Mouse (Mus musculus): ENCODE data around the gene Phactr3. TPM values are rescaled to one million over a fixed set of nuclear protein-coding genes. Genes with fewer than 3 reads are reported as not detected.

The Phactr3 gene
- polyA plus RNA-seq, 1 experiment from 2014 or later: 4.3 TPM

GRCm38 (mm10) chr2:178120651-178121374, 2.0 kb downstream of the Phactr3 start:
- no peak overlapping the region for H3K9ac ChIP-seq (ENCODE audit: low read length)
- H3K4me1 ChIP-seq (ENCODE audit: control insufficient read depth, insufficient read depth, low read length): peaks cover 25% of the 10 kb centered on the region
- no peak overlapping the region for H3K27ac ChIP-seq (replicated peaks; ENCODE audit: low read depth, low read length)
- WGBS: 93% methylated on average over 8 of the region's 8 CpGs
- peaks cover 4% of the 10 kb centered on the region; the same call in 1 of the 2 replicates for H3K27me3 ChIP-seq (ENCODE audit: control insufficient read depth, insufficient read depth, low read length)
- DNase-seq (ENCODE audit: low spot score) (peak; percentile 22), ATAC-seq (ENCODE audit: insufficient number of reproducible peaks, low FRiP score, low TSS enrichment, low read depth) (no peak)
- no peaks in the 10 kb centered on the region for H3K36me3 ChIP-seq (ENCODE audit: control insufficient read depth, insufficient read depth, low read length)
- no peak overlapping the region for H3K4me3 ChIP-seq (ENCODE audit: low read depth, low read length)
- H3K9me3 ChIP-seq (ENCODE audit: control insufficient read depth, low read length): no peaks in the 10 kb centered on the region
- no peak overlapping the region for H3K4me2 ChIP-seq (ENCODE audit: low read depth, severe bottlenecking)

GRCm38 (mm10) chr2:178121375-178121688, 2.6 kb downstream of the Phactr3 start:
- WGBS: 9% methylated on average over 2 of the region's 2 CpGs
- Histone ChIP-seq H3K36me3 (ENCODE audit: control insufficient read depth, insufficient read depth, low read length) (no peaks in the 10 kb centered on the region), H3K9me3 (ENCODE audit: control insufficient read depth, low read length) (no peaks in the 10 kb centered on the region), H3K27me3 (ENCODE audit: control insufficient read depth, insufficient read depth, low read length) (peaks cover 4% of the 10 kb centered on the region; the same call in 1 of the 2 replicates), H3K4me3 (ENCODE audit: low read depth, low read length) (no peak overlapping the region), H3K4me1 (ENCODE audit: control insufficient read depth, insufficient read depth, low read length) (peaks cover 25% of the 10 kb centered on the region), H3K4me2 (ENCODE audit: low read depth, severe bottlenecking) (no peak overlapping the region), H3K27ac (replicated peaks; ENCODE audit: low read depth, low read length) (no peak overlapping the region), H3K9ac (ENCODE audit: low read length) (no peak overlapping the region)
- ATAC-seq (ENCODE audit: insufficient number of reproducible peaks, low FRiP score, low TSS enrichment, low read depth) (no peak), DNase-seq (ENCODE audit: low spot score) (no peak)

GRCm38 (mm10) chr2:178121946-178122665, 3.3 kb downstream of the Phactr3 start:
- H3K4me2 ChIP-seq (ENCODE audit: low read depth, severe bottlenecking): no peak overlapping the region
- DNase-seq (ENCODE audit: low spot score) (peak; percentile 49), ATAC-seq (ENCODE audit: insufficient number of reproducible peaks, low FRiP score, low TSS enrichment, low read depth) (0 out of 2 replicates have a peak, but pooled peaks have one; percentile 22)
- peaks cover 4% of the 10 kb centered on the region; the same call in 1 of the 2 replicates for H3K27me3 ChIP-seq (ENCODE audit: control insufficient read depth, insufficient read depth, low read length)
- WGBS: 26% methylated on average over 4 of the region's 4 CpGs
- H3K4me1 ChIP-seq (ENCODE audit: control insufficient read depth, insufficient read depth, low read length): peaks cover 25% of the 10 kb centered on the region
- H3K9me3 ChIP-seq (ENCODE audit: control insufficient read depth, low read length): no peaks in the 10 kb centered on the region
- no peak overlapping the region for H3K27ac ChIP-seq (replicated peaks; ENCODE audit: low read depth, low read length)
- no peak overlapping the region for H3K9ac ChIP-seq (ENCODE audit: low read length)
- no peak overlapping the region for H3K4me3 ChIP-seq (ENCODE audit: low read depth, low read length)
- H3K36me3 ChIP-seq (ENCODE audit: control insufficient read depth, insufficient read depth, low read length): no peaks in the 10 kb centered on the region

GRCm38 (mm10) chr2:178123466-178123865, 4.7 kb downstream of the Phactr3 start:
- Histone ChIP-seq H3K4me1 (ENCODE audit: control insufficient read depth, insufficient read depth, low read length) (peaks cover 25% of the 10 kb centered on the region), H3K9ac (ENCODE audit: low read length) (no peak overlapping the region), H3K27ac (replicated peaks; ENCODE audit: low read depth, low read length) (no peak overlapping the region), H3K4me2 (ENCODE audit: low read depth, severe bottlenecking) (no peak overlapping the region), H3K36me3 (ENCODE audit: control insufficient read depth, insufficient read depth, low read length) (no peaks in the 10 kb centered on the region), H3K27me3 (ENCODE audit: control insufficient read depth, insufficient read depth, low read length) (peaks cover under 1% of the 10 kb centered on the region; the same call in 1 of the 2 replicates), H3K4me3 (ENCODE audit: low read depth, low read length) (no peak overlapping the region), H3K9me3 (ENCODE audit: control insufficient read depth, low read length) (no peaks in the 10 kb centered on the region)
- no peak for ATAC-seq (ENCODE audit: insufficient number of reproducible peaks, low FRiP score, low TSS enrichment, low read depth)
- peak; percentile 19 for DNase-seq (ENCODE audit: low spot score)
- WGBS: 67% methylated on average over 15 of the region's 15 CpGs

GRCm38 (mm10) chr2:178125427-178125826, 6.7 kb downstream of the Phactr3 start:
- H3K9me3 ChIP-seq (ENCODE audit: control insufficient read depth, low read length): no peaks in the 10 kb centered on the region
- no peak overlapping the region for H3K4me2 ChIP-seq (ENCODE audit: low read depth, severe bottlenecking)
- no peak overlapping the region for H3K27ac ChIP-seq (replicated peaks; ENCODE audit: low read depth, low read length)
- 78% methylated on average over 8 of the region's 8 CpGs for WGBS
- no peaks in the 10 kb centered on the region for H3K36me3 ChIP-seq (ENCODE audit: control insufficient read depth, insufficient read depth, low read length)
- no peak overlapping the region for H3K4me3 ChIP-seq (ENCODE audit: low read depth, low read length)
- no peak overlapping the region for H3K9ac ChIP-seq (ENCODE audit: low read length)
- H3K4me1 ChIP-seq (ENCODE audit: control insufficient read depth, insufficient read depth, low read length): peaks cover 15% of the 10 kb centered on the region
- ATAC-seq (ENCODE audit: insufficient number of reproducible peaks, low FRiP score, low TSS enrichment, low read depth) (no peak), DNase-seq (ENCODE audit: low spot score) (peak; percentile 18)
- H3K27me3 ChIP-seq (ENCODE audit: control insufficient read depth, insufficient read depth, low read length): no peaks in the 10 kb centered on the region

- H3K9me3 ChIP-seq (ENCODE audit: control insufficient read depth, low read length): no peaks in the 10 kb centered on the region
- H3K4me1 ChIP-seq (ENCODE audit: control insufficient read depth, insufficient read depth, low read length): peaks cover 14% of the 10 kb centered on the region
- WGBS: 89% methylated on average over 7 of the region's 7 CpGs
- no peaks in the 10 kb centered on the region for H3K36me3 ChIP-seq (ENCODE audit: control insufficient read depth, insufficient read depth, low read length)
- H3K27ac ChIP-seq (replicated peaks; ENCODE audit: low read depth, low read length): no peak overlapping the region
- no peak overlapping the region for H3K9ac ChIP-seq (ENCODE audit: low read length)
- DNase-seq (ENCODE audit: low spot score) (peak; percentile 20), ATAC-seq (ENCODE audit: insufficient number of reproducible peaks, low FRiP score, low TSS enrichment, low read depth) (no peak)
- no peak overlapping the region for H3K4me3 ChIP-seq (ENCODE audit: low read depth, low read length)
- no peaks in the 10 kb centered on the region for H3K27me3 ChIP-seq (ENCODE audit: control insufficient read depth, insufficient read depth, low read length)
- H3K4me2 ChIP-seq (ENCODE audit: low read depth, severe bottlenecking): no peak overlapping the region
Observed at GRCm38 (mm10) chr2:178126041-178126820, 7.5 kb downstream of the Phactr3 start.

- 73% methylated on average over 5 of the region's 5 CpGs for WGBS
- Histone ChIP-seq H3K27me3 (ENCODE audit: control insufficient read depth, insufficient read depth, low read length) (no peaks in the 10 kb centered on the region), H3K4me1 (ENCODE audit: control insufficient read depth, insufficient read depth, low read length) (no peaks in the 10 kb centered on the region), H3K4me2 (ENCODE audit: low read depth, severe bottlenecking) (no peak overlapping the region), H3K36me3 (ENCODE audit: control insufficient read depth, insufficient read depth, low read length) (no peaks in the 10 kb centered on the region), H3K4me3 (ENCODE audit: low read depth, low read length) (no peak overlapping the region), H3K9ac (ENCODE audit: low read length) (no peak overlapping the region), H3K9me3 (ENCODE audit: control insufficient read depth, low read length) (no peaks in the 10 kb centered on the region), H3K27ac (replicated peaks; ENCODE audit: low read depth, low read length) (no peak overlapping the region)
- ATAC-seq (ENCODE audit: insufficient number of reproducible peaks, low FRiP score, low TSS enrichment, low read depth): peak; percentile 51; the same call in 1 of the 2 replicates
- peak; percentile 18 for DNase-seq (ENCODE audit: low spot score)
Observed at GRCm38 (mm10) chr2:178128594-178128993, 9.8 kb downstream of the Phactr3 start.

GRCm38 (mm10) chr2:178129161-178129560, 10.4 kb downstream of the Phactr3 start:
- Histone ChIP-seq H3K4me2 (ENCODE audit: low read depth, severe bottlenecking) (no peak overlapping the region), H3K4me3 (ENCODE audit: low read depth, low read length) (no peak overlapping the region), H3K4me1 (ENCODE audit: control insufficient read depth, insufficient read depth, low read length) (no peaks in the 10 kb centered on the region), H3K9ac (ENCODE audit: low read length) (no peak overlapping the region), H3K9me3 (ENCODE audit: control insufficient read depth, low read length) (no peaks in the 10 kb centered on the region), H3K36me3 (ENCODE audit: control insufficient read depth, insufficient read depth, low read length) (no peaks in the 10 kb centered on the region), H3K27me3 (ENCODE audit: control insufficient read depth, insufficient read depth, low read length) (no peaks in the 10 kb centered on the region), H3K27ac (replicated peaks; ENCODE audit: low read depth, low read length) (no peak overlapping the region)
- DNase-seq (ENCODE audit: low spot score): no peak
- ATAC-seq (ENCODE audit: insufficient number of reproducible peaks, low FRiP score, low TSS enrichment, low read depth): no peak
- WGBS: 75% methylated on average over 4 of the region's 4 CpGs
